Mouse (Mus musculus) layer of hippocampus, postnatal 25 days (tissue): ENCODE measurements at regions not wholly inside any gene's neighbourhood (a gene's known extent, or its start where the extent isn't known, plus 50 kb on each side); places are given as distances from the start of the nearest gene placed in this dataset.

Experiments used
- DNase-seq, 2 experiments: peaks; one replicate each; pipeline ENCODE4 v3.0.0; 2022; ENCODE audit warnings: mixed read lengths in 2 of 2, low spot score in 1 of 2; ENCODE audit errors: extremely low spot score in 1 of 2

GRCm38 (mm10) chr13:28497483-28497882 is 240.2 kb downstream of the Gm11361 start:
- no peak for DNase-seq

GRCm38 (mm10) chr13:28492015-28492414 is 234.7 kb downstream of the Gm11361 start:
- no peak for DNase-seq

GRCm38 (mm10) chr13:28483727-28484126 is 226.4 kb downstream of the Gm11361 start:
- DNase-seq: no peak

DNA sequence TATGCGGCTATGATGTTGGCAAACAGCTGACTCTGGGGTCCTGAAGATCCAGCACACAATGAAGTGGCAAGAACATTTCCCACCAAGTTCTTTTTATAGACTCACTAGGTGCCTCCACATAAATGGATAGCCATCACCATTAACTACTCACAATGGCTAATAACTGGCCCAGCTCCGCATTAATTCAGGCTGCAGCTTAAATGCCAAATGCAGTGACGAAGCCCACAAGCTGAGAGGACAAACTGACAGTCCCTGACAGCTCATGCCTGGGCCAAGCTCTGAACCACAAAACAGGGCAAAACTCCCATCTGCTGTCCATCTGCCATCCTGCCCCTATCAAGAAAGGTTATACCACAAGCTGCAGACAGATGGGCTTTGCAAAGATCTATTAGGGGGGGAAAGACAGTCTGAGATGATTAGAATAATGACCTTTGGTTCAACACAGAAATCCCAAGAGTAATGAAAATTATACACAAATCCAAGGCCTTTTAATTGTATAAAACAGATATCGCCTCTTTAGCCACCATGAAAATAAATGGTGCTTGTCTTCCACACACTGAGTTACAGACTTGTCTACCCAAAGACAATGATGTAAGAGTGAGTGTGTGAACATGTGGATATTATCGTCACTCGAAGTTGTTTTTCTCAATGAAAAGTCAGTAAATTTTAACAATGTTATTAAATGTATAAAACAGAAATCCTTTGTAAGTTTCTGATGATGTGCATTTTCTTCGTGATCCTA is 224.1 kb downstream of the Gm11361 start:
- no peak for DNase-seq

DNA sequence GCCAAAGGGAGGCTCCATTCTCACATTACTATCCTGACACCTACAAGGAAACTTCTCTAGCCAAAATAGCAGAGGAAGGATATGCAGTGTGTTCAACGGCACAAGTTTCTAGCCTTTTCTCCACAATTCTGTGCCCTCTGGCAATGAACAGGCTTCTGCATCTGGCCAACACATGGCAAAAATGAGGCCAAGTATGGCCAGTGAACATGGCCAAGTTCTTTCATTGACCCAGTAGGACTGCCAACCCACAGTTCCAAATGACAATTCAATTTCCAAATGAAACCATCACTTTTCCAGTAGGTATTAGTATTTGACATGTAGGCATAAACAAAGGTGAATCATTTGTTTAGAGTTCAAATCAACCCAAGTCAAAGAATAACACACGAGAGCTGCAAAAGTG is 208.8 kb downstream of the Gm11361 start:
- DNase-seq: no peak

DNA sequence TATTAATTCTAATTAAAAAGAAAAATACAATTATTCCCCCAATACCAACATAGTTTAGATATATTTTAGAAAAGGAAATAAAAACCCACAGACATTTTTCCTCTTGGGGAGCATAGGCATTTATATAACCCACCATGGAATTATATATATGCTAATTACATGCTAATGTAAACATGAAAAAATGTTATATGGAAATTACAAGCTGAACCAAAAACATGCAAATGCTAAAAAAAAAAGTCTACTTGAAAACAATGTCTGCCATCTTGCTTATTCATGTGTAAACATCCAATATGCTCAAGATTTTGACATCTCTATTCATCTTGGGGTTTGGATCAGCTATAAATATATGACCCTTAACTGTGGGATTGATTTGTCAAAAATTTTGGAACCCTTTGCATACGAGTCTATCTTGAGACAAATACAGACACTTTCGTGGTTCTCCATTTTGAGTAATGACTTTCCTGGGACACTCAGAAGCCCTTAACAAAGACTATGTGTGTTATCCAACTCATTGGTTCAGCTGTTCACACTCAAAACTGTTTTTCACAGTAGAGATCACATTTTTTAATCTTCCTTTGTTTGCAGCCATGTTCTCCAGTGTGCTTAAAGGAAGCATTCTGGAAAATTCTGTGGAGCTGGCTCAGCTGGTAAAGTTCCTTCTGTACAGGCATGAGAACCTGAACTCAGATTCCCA is 208.0 kb downstream of the Gm11361 start:
- no peak for DNase-seq

GRCm38 (mm10) chr13:28461281-28461680 is 204.0 kb downstream of the Gm11361 start:
- DNase-seq: no peak

DNA sequence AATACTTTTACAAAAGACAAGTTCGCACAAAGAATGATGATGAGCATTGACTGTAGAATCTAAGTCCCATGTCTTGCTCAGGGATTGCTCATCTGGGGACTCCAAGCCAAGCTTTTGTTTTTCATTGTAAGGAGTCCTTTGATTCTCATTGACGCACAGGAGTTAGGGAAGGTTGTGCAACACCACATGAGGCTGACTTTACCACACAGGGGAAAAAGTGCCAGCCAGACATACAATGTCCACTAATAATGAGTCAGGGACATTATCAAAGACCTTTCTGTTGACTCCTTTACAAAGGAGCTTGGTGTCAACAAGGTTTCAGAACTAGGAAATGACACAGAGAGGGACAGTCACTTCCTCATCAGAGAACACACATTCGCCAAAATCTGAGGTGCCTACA is 200.1 kb downstream of the Gm11361 start:
- DNase-seq: no peak

DNA sequence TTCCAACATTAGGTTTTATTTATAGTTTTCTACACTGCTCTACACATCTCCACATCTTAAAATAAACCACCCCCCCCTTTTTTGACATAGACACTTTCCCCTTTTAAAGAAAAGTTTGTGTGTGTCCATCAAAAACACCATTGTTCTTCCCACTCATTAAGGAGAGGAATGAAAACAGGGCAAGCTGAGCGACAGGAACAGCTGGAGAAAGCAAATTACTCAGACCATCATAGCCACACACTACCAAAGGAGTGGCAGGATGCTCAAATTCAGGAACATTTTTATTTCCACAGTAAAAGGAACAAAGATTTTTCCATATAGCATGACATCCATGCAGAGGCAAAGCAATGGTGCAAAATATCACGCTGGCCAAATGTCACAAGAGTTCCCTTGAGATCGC is 198.6 kb downstream of the Gm11361 start:
- DNase-seq: no peak

DNA sequence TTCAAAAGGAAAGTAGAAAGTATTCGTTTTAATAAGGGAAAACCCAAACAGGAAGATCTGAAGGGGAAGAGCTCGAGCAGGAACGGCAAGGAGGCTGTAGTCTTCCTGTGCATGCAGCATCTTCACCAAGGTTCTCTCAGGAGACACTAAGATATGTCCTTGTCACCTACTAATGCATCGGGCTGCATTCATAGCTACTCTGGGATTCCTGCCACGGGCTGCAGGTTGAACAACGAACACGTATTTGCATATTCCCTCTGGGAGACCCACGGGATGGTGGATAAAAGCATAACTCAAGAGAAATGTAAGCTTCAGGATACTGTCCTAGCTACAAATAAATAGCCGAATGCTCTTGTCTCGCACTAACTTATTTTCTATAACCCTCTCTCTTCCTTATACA is 197.7 kb downstream of the Gm11361 start:
- DNase-seq: no peak

GRCm38 (mm10) chr13:28450699-28451445 is 193.5 kb downstream of the Gm11361 start:
- no peak for DNase-seq

DNA sequence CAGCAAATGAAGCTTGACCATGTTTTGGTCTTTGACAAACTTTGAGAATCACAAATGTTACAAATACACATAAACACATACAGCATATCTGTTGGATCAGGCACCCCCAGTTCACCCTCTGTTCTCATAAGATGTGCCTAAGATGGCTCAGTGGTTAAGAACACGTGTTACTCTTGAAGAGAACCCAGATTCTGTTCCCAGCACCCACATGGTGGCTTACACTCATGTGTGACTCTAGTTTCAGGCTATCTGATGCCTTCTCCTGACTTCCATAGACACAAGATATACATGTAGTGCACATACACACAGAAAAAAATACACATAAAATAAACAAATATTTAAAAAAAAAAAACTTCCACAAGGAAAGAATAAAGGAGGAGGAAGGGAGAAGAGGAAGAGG is 191.7 kb downstream of the Gm11361 start:
- no peak for DNase-seq

DNA sequence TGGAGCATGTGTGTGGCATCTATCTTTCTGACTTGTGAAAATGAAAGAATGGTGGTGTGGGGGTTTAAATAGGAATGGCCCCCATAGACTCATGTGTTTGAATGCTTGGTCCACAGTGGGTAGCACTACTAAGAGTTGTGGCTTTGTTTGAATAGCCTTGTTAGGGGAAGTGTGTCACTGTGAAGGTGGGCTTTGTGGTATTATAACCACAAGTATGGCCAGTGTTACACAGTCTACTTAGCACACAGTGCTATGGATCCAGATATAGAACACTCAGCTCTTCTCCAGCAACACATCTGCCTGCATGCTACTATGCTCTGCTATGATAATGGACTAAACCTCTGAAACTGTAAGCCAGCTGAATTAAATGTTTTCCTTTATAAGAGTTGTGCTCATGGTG is 184.9 kb downstream of the Gm11361 start:
- DNase-seq: no peak

DNA sequence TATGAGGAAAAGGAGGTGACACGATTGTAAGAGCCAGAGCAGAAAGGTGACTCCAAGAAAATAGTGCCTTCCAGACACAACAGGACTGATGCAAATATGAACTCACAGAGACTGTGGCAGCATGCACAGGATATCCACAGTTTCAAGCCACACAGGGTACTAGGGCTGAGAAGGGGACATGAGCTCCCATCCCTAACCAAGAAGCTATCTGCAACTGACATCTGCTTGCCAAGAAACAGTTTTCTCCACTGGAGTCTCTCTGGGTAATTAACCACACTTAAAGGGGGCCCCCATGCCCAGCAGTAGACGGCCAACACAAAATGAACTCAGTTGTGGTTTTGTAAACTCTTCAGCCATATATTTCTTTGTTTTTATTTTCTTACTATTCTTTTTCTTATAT is 176.1 kb downstream of the Gm11361 start:
- no peak for DNase-seq

- no peak for DNase-seq
Observed at GRCm38 (mm10) chr13:28432017-28432416, 174.7 kb downstream of the Gm11361 start.

- DNase-seq: peak in 1 of 2 experiments; percentile 22
Observed at GRCm38 (mm10) chr13:28426085-28426484, 168.8 kb downstream of the Gm11361 start.

DNA sequence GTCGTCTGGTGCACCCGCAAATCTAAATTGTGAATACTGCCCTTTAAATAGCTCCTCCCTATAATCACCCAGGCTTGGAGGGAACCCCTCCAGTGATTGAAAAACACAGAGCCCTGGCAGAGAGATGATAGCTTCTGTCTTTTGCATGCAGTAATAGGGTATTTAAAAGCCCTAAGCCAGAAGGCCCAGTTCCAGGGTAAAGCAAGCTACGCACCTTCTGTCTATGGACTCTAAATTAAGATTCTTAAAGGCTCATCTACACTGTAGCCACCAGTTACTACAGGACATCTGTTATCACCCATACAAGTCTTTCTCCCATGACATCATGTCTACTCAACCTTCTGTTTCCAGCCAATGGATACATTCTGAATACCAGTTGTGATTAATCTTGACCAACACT is 167.8 kb downstream of the Gm11361 start:
- DNase-seq: no peak

DNA sequence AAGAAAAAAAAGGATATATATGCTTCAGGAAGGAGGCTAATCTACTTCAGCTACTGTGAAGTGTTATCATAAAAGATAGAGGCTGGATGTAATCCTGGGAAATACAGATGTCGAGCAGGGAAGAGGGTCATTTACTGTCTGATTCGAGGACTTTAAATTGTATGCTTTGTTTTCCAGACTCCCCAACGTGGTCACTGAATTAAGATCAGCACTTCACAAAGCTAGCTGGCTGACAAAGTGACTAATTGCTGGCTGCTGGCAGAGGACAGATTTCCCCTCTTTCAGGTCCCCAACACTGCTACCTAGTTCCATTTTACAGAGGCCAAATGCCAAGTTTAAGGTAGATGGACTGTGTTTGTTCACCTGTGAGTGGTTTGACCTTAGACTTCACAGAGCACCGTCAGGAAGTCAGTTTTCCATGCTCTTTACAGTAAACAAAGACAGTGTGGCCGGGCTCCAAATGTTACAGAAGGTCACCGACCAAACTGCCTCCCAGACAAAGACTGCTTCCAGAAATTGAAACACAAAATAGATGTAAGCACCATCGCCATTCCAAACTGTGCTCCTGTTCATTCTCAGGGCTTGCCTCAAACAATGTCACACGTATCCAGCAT is 167.2 kb downstream of the Gm11361 start:
- DNase-seq: no peak

- DNase-seq: no peak
Observed at GRCm38 (mm10) chr13:28421309-28421708, 164.0 kb downstream of the Gm11361 start.

- no peak for DNase-seq
Observed at GRCm38 (mm10) chr13:28420636-28421035, 163.3 kb downstream of the Gm11361 start.

GRCm38 (mm10) chr13:28419950-28420381 is 162.6 kb downstream of the Gm11361 start:
- DNase-seq: peak; percentile 61 to 71
